Mouse (Mus musculus): ENCODE measurements at regions not wholly inside any gene's neighbourhood (a gene's known extent, or its start where the extent isn't known, plus 50 kb on each side); places are given as distances from the start of the nearest gene placed in this dataset.

DNA sequence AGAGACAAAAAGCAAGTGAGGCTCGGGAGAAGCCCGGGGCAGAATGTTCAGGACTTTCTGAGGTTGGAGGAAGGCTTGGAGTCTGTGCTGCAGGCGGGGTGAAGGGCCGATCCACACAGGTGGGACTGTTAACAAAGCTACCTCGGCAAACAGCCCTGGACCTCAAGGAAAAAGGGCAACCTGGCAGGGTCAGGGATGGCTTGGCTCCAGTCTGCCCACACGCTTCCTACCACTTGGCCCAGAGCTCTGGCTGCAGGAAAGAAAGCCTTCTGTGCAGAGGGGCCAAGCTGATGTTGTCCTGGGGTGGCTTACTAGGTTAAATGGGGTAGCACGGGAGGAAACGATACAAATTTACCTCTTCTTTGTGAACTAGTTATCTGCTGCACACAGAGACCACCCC, 121.5 kb upstream of the Rybp start:
- TF ChIP-seq MYB (IDR thresholded peaks at IDR 0.05; ENCODE audit: low read depth, low read length) = no peak
- TF ChIP-seq MXI1 (IDR thresholded peaks at IDR 0.05; ENCODE audit: low read depth, low read length) = no peak
- no peak for TF ChIP-seq POLR2A (IDR thresholded peaks at IDR 0.05; ENCODE audit: control insufficient read depth in 1 of 2, insufficient read depth in 1 of 2, low read depth in 1 of 2, low read length in 2 of 2, poor library complexity in 1 of 2)
- TF ChIP-seq GATA1 (IDR thresholded peaks at IDR 0.05; ENCODE audit: low read depth, low read length) = no peak
- TF ChIP-seq CHD2 (IDR thresholded peaks at IDR 0.05; ENCODE audit: low read length) = no peak
- TF ChIP-seq USF1 (IDR thresholded peaks at IDR 0.05; ENCODE audit: low read depth, low read length) = no peak
- no peak for TF ChIP-seq ZKSCAN1 (IDR thresholded peaks at IDR 0.05; ENCODE audit: low read depth, low read length)
- TF ChIP-seq ETS1 (IDR thresholded peaks at IDR 0.05; ENCODE audit: low read depth, low read length) = no peak
- Histone ChIP-seq H3K4me3 (ENCODE audit: control insufficient read depth in 1 of 2, insufficient read depth in 1 of 2, low read depth in 2 of 2, low read length in 2 of 2) (no peak overlapping the region), H3K27ac (ENCODE audit: control insufficient read depth, low read depth, low read length) (no peak overlapping the region), H3K36me3 (ENCODE audit: control insufficient read depth in 1 of 2, insufficient read depth in 2 of 2, low read length in 2 of 2) (no peaks in the 10 kb centered on the region), H3K9ac (ENCODE audit: control insufficient read depth, low read depth, low read length, poor library complexity, severe bottlenecking) (no peak overlapping the region), H3K27me3 (ENCODE audit: control insufficient read depth in 1 of 2, insufficient read depth in 2 of 2, low read length in 2 of 2) (no peaks in the 10 kb centered on the region; a peak in 1 of 4 replicates), H3K9me3 (replicated peaks; ENCODE audit: insufficient read depth, low read length) (no peaks in the 10 kb centered on the region), H3K4me1 (ENCODE audit: control insufficient read depth in 1 of 2, insufficient read depth in 2 of 2, low read length in 2 of 2) (no peaks in the 10 kb centered on the region), H3K79me2 (ENCODE audit: control insufficient read depth, insufficient read depth, low read length, poor library complexity) (no peaks in the 10 kb centered on the region)
- no peak for DNase-seq (ENCODE audit: low read depth, low spot score)

GRCm38 (mm10) chr6:100406504-100406903, 119.2 kb upstream of the Rybp start:
- no peak overlapping the region for H3K4me3 ChIP-seq (ENCODE audit: control insufficient read depth in 1 of 2, insufficient read depth in 1 of 2, low read depth in 2 of 2, low read length in 2 of 2)
- H3K27me3 ChIP-seq (ENCODE audit: control insufficient read depth in 1 of 2, insufficient read depth in 2 of 2, low read length in 2 of 2) = no peaks in the 10 kb centered on the region; a peak in 1 of 4 replicates
- no peaks in the 10 kb centered on the region for H3K79me2 ChIP-seq (ENCODE audit: control insufficient read depth, insufficient read depth, low read length, poor library complexity)
- H3K9ac ChIP-seq (ENCODE audit: control insufficient read depth, low read depth, low read length, poor library complexity, severe bottlenecking) = no peak overlapping the region
- H3K27ac ChIP-seq (ENCODE audit: control insufficient read depth, low read depth, low read length) = no peak overlapping the region
- no peaks in the 10 kb centered on the region; a peak in 1 of 4 replicates for H3K36me3 ChIP-seq (ENCODE audit: control insufficient read depth in 1 of 2, insufficient read depth in 2 of 2, low read length in 2 of 2)
- H3K4me1 ChIP-seq (ENCODE audit: control insufficient read depth in 1 of 2, insufficient read depth in 2 of 2, low read length in 2 of 2) = no peaks in the 10 kb centered on the region; a peak in 1 of 4 replicates
- DNase-seq (ENCODE audit: low read depth, low spot score) = no peak
- TF ChIP-seq TCF12 (IDR thresholded peaks at IDR 0.05; ENCODE audit: low read depth, low read length) (no peak), RCOR1 (IDR thresholded peaks at IDR 0.05; ENCODE audit: low read depth, low read length) (no peak), GATA1 (IDR thresholded peaks at IDR 0.05; ENCODE audit: low read depth, low read length) (no peak), MXI1 (IDR thresholded peaks at IDR 0.05; ENCODE audit: low read depth, low read length) (no peak), ETS1 (IDR thresholded peaks at IDR 0.05; ENCODE audit: low read depth, low read length) (no peak), MEF2A (IDR thresholded peaks at IDR 0.05; ENCODE audit: extremely low read depth, insufficient replicate concordance, low read depth, low read length, poor library complexity, severe bottlenecking) (no peak), POLR2AphosphoS2 (IDR thresholded peaks at IDR 0.05; ENCODE audit: low read length) (no peak), MYB (IDR thresholded peaks at IDR 0.05; ENCODE audit: low read depth, low read length) (no peak), ZC3H11A (IDR thresholded peaks at IDR 0.05; ENCODE audit: low read depth, low read length) (no peak), NELFE (IDR thresholded peaks at IDR 0.05; ENCODE audit: low read depth, low read length) (no peak)
- H3K9me3 ChIP-seq (replicated peaks; ENCODE audit: insufficient read depth, low read length) = no peaks in the 10 kb centered on the region

- Histone ChIP-seq H3K36me3 (ENCODE audit: control insufficient read depth in 1 of 2, insufficient read depth in 2 of 2, low read length in 2 of 2) (no peaks in the 10 kb centered on the region; a peak in 1 of 4 replicates), H3K4me1 (ENCODE audit: control insufficient read depth in 1 of 2, insufficient read depth in 2 of 2, low read length in 2 of 2) (no peaks in the 10 kb centered on the region; a peak in 1 of 4 replicates), H3K9ac (ENCODE audit: control insufficient read depth, low read depth, low read length, poor library complexity, severe bottlenecking) (no peak overlapping the region), H3K4me3 (ENCODE audit: control insufficient read depth in 1 of 2, insufficient read depth in 1 of 2, low read depth in 2 of 2, low read length in 2 of 2) (no peak overlapping the region), H3K79me2 (ENCODE audit: control insufficient read depth, insufficient read depth, low read length, poor library complexity) (no peaks in the 10 kb centered on the region), H3K9me3 (replicated peaks; ENCODE audit: insufficient read depth, low read length) (no peaks in the 10 kb centered on the region), H3K27ac (ENCODE audit: control insufficient read depth, low read depth, low read length) (no peak overlapping the region), H3K27me3 (ENCODE audit: control insufficient read depth in 1 of 2, insufficient read depth in 2 of 2, low read length in 2 of 2) (no peaks in the 10 kb centered on the region; a peak in 1 of 4 replicates)
- TF ChIP-seq POLR2AphosphoS5 (IDR thresholded peaks at IDR 0.05; ENCODE audit: borderline replicate concordance, low read depth, low read length) (no peak), MAX (IDR thresholded peaks at IDR 0.05; ENCODE audit: low read length) (no peak), RCOR1 (IDR thresholded peaks at IDR 0.05; ENCODE audit: low read depth, low read length) (no peak), ETS1 (IDR thresholded peaks at IDR 0.05; ENCODE audit: low read depth, low read length) (no peak), MYB (IDR thresholded peaks at IDR 0.05; ENCODE audit: low read depth, low read length) (no peak), SMC3 (IDR thresholded peaks at IDR 0.05; ENCODE audit: low read depth, low read length) (no peak), USF2 (IDR thresholded peaks at IDR 0.05; ENCODE audit: borderline replicate concordance in 1 of 2, insufficient read depth in 1 of 2, low read depth in 1 of 2, low read length in 2 of 2) (no peak), BHLHE40 (IDR thresholded peaks at IDR 0.05; ENCODE audit: borderline replicate concordance, low read depth, low read length) (no peak), USF1 (IDR thresholded peaks at IDR 0.05; ENCODE audit: low read depth, low read length) (no peak), JUND (IDR thresholded peaks at IDR 0.05; ENCODE audit: low read depth, low read length) (no peak), POLR2AphosphoS2 (IDR thresholded peaks at IDR 0.05; ENCODE audit: low read length) (no peak), ZMIZ1 (IDR thresholded peaks at IDR 0.05; ENCODE audit: low read depth, low read length) (no peak), MXI1 (IDR thresholded peaks at IDR 0.05; ENCODE audit: low read depth, low read length) (no peak), RAD21 (IDR thresholded peaks at IDR 0.05; ENCODE audit: low read depth, low read length) (no peak), POLR2A (IDR thresholded peaks at IDR 0.05; ENCODE audit: control insufficient read depth in 1 of 2, insufficient read depth in 1 of 2, low read depth in 1 of 2, low read length in 2 of 2, poor library complexity in 1 of 2) (no peak), CHD1 (IDR thresholded peaks at IDR 0.05; ENCODE audit: low read depth, low read length) (no peak), ZC3H11A (IDR thresholded peaks at IDR 0.05; ENCODE audit: low read depth, low read length) (no peak)
- DNase-seq (ENCODE audit: low read depth, low spot score) = no peak
Measured at GRCm38 (mm10) chr6:100404161-100404560, 116.9 kb upstream of the Rybp start.

Data from MEL (cell line).